Mouse (Mus musculus) heart, postnatal 0 days (tissue): Measurements from ENCODE around the gene Dhdh. TPM values are rescaled to one million over a fixed set of nuclear protein-coding genes. Genes with fewer than 3 reads are reported as not detected.

Experiments
- ATAC-seq: fragments of 200-750 bp; cut with Nextera tagmentation; 2 replicates; pipeline ENCODE4 v1.8.0; 2017; ENCODE audit warnings: low read depth, moderate number of reproducible peaks, moderate library complexity; ENCODE audit not compliant: insufficient read depth
- DNase-seq: peaks from one replicate; pipeline ENCODE4 v3.0.0-alpha.2; 2016; ENCODE audit warnings: low spot score
- H3K27ac ChIP-seq: fragments of 300-500 bp; sonication (generic); 2 replicates; pipeline ENCODE4 v1.5.1; 2014; ENCODE audit warnings: low read depth, mild to moderate bottlenecking
- H3K27me3 ChIP-seq: fragments of 300-500 bp; sonication (generic); 2 replicates; pipeline ENCODE4 v1.6.1; 2014; ENCODE audit warnings: low read length, mixed read lengths; ENCODE audit not compliant: control insufficient read depth, insufficient read depth
- H3K36me3 ChIP-seq: fragments of 300-500 bp; sonication (generic); replicated peaks from 2 replicates; pipeline ENCODE4 v1.6.1; 2014; ENCODE audit warnings: low read length, mixed read lengths; ENCODE audit not compliant: control insufficient read depth, insufficient read depth
- H3K4me1 ChIP-seq: fragments of 300-500 bp; sonication (generic); 2 replicates; pipeline ENCODE4 v1.6.1; 2014; ENCODE audit warnings: antibody characterized with exemption; ENCODE audit not compliant: control insufficient read depth, insufficient read depth
- H3K4me2 ChIP-seq: fragments of 300-500 bp; sonication (generic); 2 replicates; pipeline ENCODE4 v1.6.1; 2014; ENCODE audit warnings: low read depth, mild to moderate bottlenecking, low read length, moderate library complexity
- H3K4me3 ChIP-seq: fragments of 300-500 bp; sonication (generic); 2 replicates; pipeline ENCODE4 v1.5.1; 2014; ENCODE audit warnings: low read depth, low read length
- H3K9ac ChIP-seq: fragments of 300-500 bp; sonication (generic); replicated peaks from 2 replicates; pipeline ENCODE4 v1.6.1; 2014; ENCODE audit warnings: low read depth, low read length, mixed read lengths
- H3K9me3 ChIP-seq: fragments of 300-500 bp; sonication (generic); replicated peaks from 2 replicates; pipeline ENCODE4 v1.6.1; 2016; ENCODE audit warnings: low read length; ENCODE audit not compliant: control insufficient read depth
- CTCF ChIP-seq: IDR thresholded peaks from 2 replicates; pipeline ENCODE4 v1.5.1; 2016; ENCODE audit warnings: antibody characterized with exemption, control low read depth, low read depth
- EP300 ChIP-seq: IDR thresholded peaks from 2 replicates; pipeline ENCODE4 v1.6.1; 2016; ENCODE audit warnings: antibody characterized with exemption, low read depth
- WGBS: fragments of 180-500 bp; shearing (Covaris S2); extraction: QIAGEN DNeasy Blood & Tissue Kit; methylation state at CpG from one replicate; pipeline ENCODE4 v1.1.7; 2014; 5-methylcytosine and 5-hydroxymethylcytosine counted together
- polyA plus RNA-seq: library from polyadenylated mRNA; unstranded; fragments of >200 nt; fragmentation: Nextera tagmentation; extraction: Ambion mirVana; gene quantifications from 2 replicates; pipeline ENCODE4 v1.2.1, GENCODE M21; 2015
- total RNA-seq: library from RNA; depleted of rRNA; stranded (reverse); fragments of >200 nt; gene quantifications from 2 replicates; pipeline ENCODE4 v1.2.3, GENCODE M21; 2014; ENCODE audit warnings: low replicate concordance

Gene Dhdh
- total and polyA plus RNA-seq, 2 experiments from 2014 or later, result 3.4 to 5.3 TPM

DNA sequence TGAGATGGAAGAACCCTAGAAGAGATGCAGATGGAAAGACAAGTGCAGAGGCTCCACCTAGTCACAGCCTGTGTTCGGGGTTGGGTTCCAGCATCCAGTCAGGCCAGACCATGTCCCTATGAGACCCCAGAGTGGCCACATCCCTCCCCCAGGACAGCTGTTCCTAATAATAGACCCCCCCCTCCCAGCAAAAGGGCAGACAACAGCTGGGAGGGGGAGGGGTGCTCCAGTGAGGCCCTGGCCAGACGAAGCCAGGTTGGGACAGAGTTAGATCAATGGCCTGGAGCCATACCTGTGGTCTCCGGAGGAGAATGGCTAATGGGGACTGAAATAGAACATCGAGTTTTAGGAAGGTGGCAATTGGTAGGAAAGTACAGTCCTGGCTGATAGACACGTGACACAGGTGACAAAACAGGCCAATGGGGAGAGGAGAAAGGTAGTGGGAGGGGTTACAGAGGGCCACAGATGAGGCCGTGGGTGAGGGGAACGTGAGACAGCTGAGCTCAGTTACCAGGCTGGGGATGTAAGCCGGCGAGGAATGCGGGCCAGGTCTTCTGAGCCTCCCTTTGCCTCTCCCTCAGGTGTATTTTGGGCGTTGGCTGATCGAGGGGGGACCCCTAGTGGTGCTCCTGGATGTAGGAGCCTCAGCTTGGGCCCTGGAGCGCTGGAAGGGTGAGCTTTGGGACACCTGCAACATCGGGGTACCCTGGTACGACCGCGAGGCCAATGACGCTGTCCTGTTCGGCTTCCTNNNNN lies 50.9 kb downstream of the Dhdh start, which contains the start of gene Ruvbl2:
Gene Ruvbl2 (minus strand): TSS at position 576 of the 756 bp plus-strand sequence.
- peaks cover 30% of the 10 kb centered on the region for H3K36me3 ChIP-seq
- no peaks in the 10 kb centered on the region for H3K9me3 ChIP-seq
- WGBS, result 39% methylated on average over 18 of the region's 19 CpGs
- ATAC-seq (no peak), DNase-seq (no peak)
- no peaks in the 10 kb centered on the region for H3K27me3 ChIP-seq
- H3K9ac ChIP-seq, result no peak within 1 kb of the TSS
- TF ChIP-seq EP300 (no peak), CTCF (peak; percentile 32; the same call in 1 of the 2 replicates)
- no peak within 1 kb of the TSS for H3K4me3 ChIP-seq
- peaks cover 29% of the 10 kb centered on the region for H3K4me1 ChIP-seq
- no peak within 1 kb of the TSS for H3K27ac ChIP-seq
- H3K4me2 ChIP-seq, result no peak within 1 kb of the TSS; the same call in 1 of the 2 replicates

GRCm38 (mm10) chr7:45437046-45437445 lies 51.6 kb downstream of the Dhdh start:
- H3K4me2 ChIP-seq, result no peak overlapping the region
- H3K27ac ChIP-seq, result no peak overlapping the region
- H3K4me3 ChIP-seq, result no peak overlapping the region
- no peaks in the 10 kb centered on the region for H3K9me3 ChIP-seq
- peaks cover 25% of the 10 kb centered on the region for H3K36me3 ChIP-seq
- 50% methylated on average over 6 of the region's 6 CpGs for WGBS
- ATAC-seq (no peak), DNase-seq (no peak)
- peaks cover 29% of the 10 kb centered on the region for H3K4me1 ChIP-seq
- TF ChIP-seq CTCF (no peak), EP300 (no peak)
- H3K27me3 ChIP-seq, result no peaks in the 10 kb centered on the region
- H3K9ac ChIP-seq, result no peak overlapping the region

GRCm38 (mm10) chr7:45436444-45436843 lies 52.2 kb downstream of the Dhdh start:
- Histone ChIP-seq H3K36me3 (peaks cover 21% of the 10 kb centered on the region), H3K4me3 (no peak overlapping the region), H3K9ac (no peak overlapping the region), H3K4me2 (peak overlapping the region; percentile 76), H3K27ac (no peak overlapping the region), H3K27me3 (no peaks in the 10 kb centered on the region), H3K9me3 (no peaks in the 10 kb centered on the region), H3K4me1 (peaks cover 29% of the 10 kb centered on the region)
- DNase-seq (no peak), ATAC-seq (no peak)
- WGBS, result 76% methylated on average over 5 of the region's 5 CpGs
- TF ChIP-seq EP300 (no peak), CTCF (no peak)

- peak; percentile 2 for ATAC-seq
- peaks cover 7% of the 10 kb centered on the region for H3K36me3 ChIP-seq
- 1% methylated on average over 16 of the region's 16 CpGs for WGBS
Observed at GRCm38 (mm10) chr7:45435038-45435437, 53.6 kb downstream of the Dhdh start.

DNA sequence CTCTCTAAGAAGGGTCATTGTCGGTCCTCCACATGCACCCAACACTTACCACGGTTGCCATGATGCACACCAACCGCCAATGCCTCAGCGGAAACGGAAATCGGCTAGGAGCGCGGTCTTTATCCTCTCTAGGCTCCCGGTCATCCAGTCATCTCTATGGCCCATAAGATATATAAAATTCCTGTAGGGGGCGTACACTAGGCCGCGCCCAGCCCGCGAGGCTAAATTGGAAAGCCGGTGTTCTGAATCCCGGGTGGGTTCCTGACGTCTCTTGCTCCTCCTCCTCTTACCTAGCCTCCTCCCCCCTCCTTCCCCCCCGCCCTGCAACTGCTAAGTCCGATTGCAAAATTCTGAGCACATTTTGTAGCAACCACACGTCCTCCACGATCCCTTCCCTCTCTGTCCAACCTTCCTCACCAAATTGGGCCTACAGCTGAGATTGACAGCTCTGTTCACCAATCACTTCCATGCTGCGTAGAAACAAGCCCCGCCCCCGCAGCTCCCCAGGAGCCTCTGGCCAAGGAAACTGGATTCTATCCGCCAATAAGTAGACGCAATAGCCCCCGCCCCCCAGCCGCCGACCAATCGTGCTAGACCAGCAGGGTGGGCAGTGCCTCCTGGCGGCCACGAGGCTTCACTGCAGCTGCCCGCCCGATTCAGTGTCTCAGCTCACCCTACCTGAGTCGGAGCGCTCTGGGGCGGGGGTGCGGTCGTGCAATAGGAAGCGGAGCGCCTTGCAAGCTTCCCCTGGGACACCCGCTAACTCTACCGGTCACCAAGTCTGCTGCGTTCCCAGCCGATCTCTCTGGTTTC lies 54.2 kb downstream of the Dhdh start, which contains the start of gene Gys1:
Gene Gys1 (plus strand): TSS at position 642 of the 813 bp plus-strand sequence.
- Histone ChIP-seq H3K4me1 (peaks cover 29% of the 10 kb centered on the region), H3K36me3 (peaks cover 5% of the 10 kb centered on the region), H3K9me3 (no peaks in the 10 kb centered on the region), H3K27ac (peak within 1 kb of the TSS; percentile 91), H3K4me3 (peak within 1 kb of the TSS; percentile 58), H3K27me3 (no peaks in the 10 kb centered on the region), H3K9ac (peak within 1 kb of the TSS; percentile 75), H3K4me2 (peak within 1 kb of the TSS; percentile 94)
- peak; percentile 83 for TF ChIP-seq EP300
- TF ChIP-seq CTCF, result peak; percentile 98
- peak; percentile 100 for DNase-seq
- peak; percentile 96 for ATAC-seq
- WGBS, result under 1% methylated on average over 45 of the region's 45 CpGs

More at GRCm38 (mm10) chr7:45435038-45435437, 53.6 kb downstream of the Dhdh start:
- peak overlapping the region; percentile 75 for H3K9ac ChIP-seq
- H3K4me1 ChIP-seq, result peaks cover 29% of the 10 kb centered on the region
- H3K4me3 ChIP-seq, result peak overlapping the region; percentile 58
- no peaks in the 10 kb centered on the region for H3K27me3 ChIP-seq
- H3K4me2 ChIP-seq, result peak overlapping the region; percentile 76
- DNase-seq, result peak; percentile 25
- no peak for TF ChIP-seq EP300
- TF ChIP-seq CTCF, result no peak
- H3K27ac ChIP-seq, result peak overlapping the region; percentile 77
- H3K9me3 ChIP-seq, result no peaks in the 10 kb centered on the region
